Mouse (Mus musculus) heart, embryonic 15.5 days (tissue): ENCODE measurements around the gene Mfap1a. TPM values are rescaled to one million over a fixed set of nuclear protein-coding genes. Genes with fewer than 3 reads are reported as not detected.
"Not testable (repeated sequence)": the region's sequence is repeated elsewhere in the genome, so short reads cannot be mapped to it uniquely, and the experiment has no call there.

Experiments used
- ATAC-seq: fragments of 200-750 bp; cut with Nextera tagmentation; replicated peaks from 2 replicates; pipeline ENCODE4 v1.8.0; 2017; ENCODE audit warnings: low read depth, moderate TSS enrichment; ENCODE audit not compliant: insufficient number of reproducible peaks, insufficient read depth, low FRiP score
- H3K27ac ChIP-seq: fragments of 300-500 bp; sonication (generic); 2 replicates; pipeline ENCODE4 v1.5.1; 2015; ENCODE audit warnings: mild to moderate bottlenecking, inconsistent platforms
- H3K27me3 ChIP-seq: fragments of 300-500 bp; sonication (generic); 2 replicates; pipeline ENCODE4 v1.6.1; 2015; ENCODE audit warnings: inconsistent platforms
- H3K36me3 ChIP-seq: fragments of 300-500 bp; sonication (generic); 2 replicates; pipeline ENCODE4 v1.6.1; 2015; ENCODE audit warnings: mild to moderate bottlenecking, inconsistent platforms
- H3K4me1 ChIP-seq: fragments of 300-500 bp; sonication (generic); replicated peaks from 2 replicates; pipeline ENCODE4 v1.6.1; 2015; ENCODE audit warnings: inconsistent platforms
- H3K4me2 ChIP-seq: fragments of 300-500 bp; sonication (generic); 2 replicates; pipeline ENCODE4 v1.6.1; 2015; ENCODE audit warnings: inconsistent platforms, mild to moderate bottlenecking, moderate library complexity
- H3K4me3 ChIP-seq: fragments of 300-500 bp; sonication (generic); 2 replicates; pipeline ENCODE4 v1.5.1; 2015; ENCODE audit warnings: mild to moderate bottlenecking, inconsistent platforms
- H3K9ac ChIP-seq: fragments of 300-500 bp; sonication (generic); 2 replicates; pipeline ENCODE4 v1.6.1; 2015; ENCODE audit warnings: mild to moderate bottlenecking, inconsistent platforms
- H3K9me3 ChIP-seq: fragments of 300-500 bp; sonication (generic); replicated peaks from 2 replicates; pipeline ENCODE4 v1.6.1; 2016; ENCODE audit warnings: inconsistent platforms
- WGBS: fragments of 180-500 bp; shearing (Covaris S2); methylation state at CpG from one replicate; pipeline ENCODE4 v1.1.7; 2015; ENCODE audit warnings: mixed read lengths; 5-methylcytosine and 5-hydroxymethylcytosine counted together
- polyA plus RNA-seq: library from polyadenylated mRNA; unstranded; fragments of >200 nt; fragmentation: Nextera tagmentation; extraction: Ambion mirVana; gene quantifications from 2 replicates; pipeline ENCODE4 v1.2.1, GENCODE M21; 2015

Gene Mfap1a
- polyA plus RNA-seq: 18.4 and 21.5 TPM in 2 replicates

- ATAC-seq: peak; percentile 88
- peak within 1 kb of the TSS; percentile 71 for H3K4me3 ChIP-seq
- H3K27ac ChIP-seq: peak within 1 kb of the TSS; percentile 79
- not testable (repeated sequence) for H3K27me3 ChIP-seq, H3K9me3 ChIP-seq
- H3K4me1 ChIP-seq: peaks cover 16% of the 10 kb centered on the region
- H3K4me2 ChIP-seq: peak within 1 kb of the TSS; percentile 78
- H3K9ac ChIP-seq: peak within 1 kb of the TSS; percentile 79
- WGBS: 4% methylated on average over 42 of the region's 42 CpGs
- H3K36me3 ChIP-seq: peaks cover 11% of the 10 kb centered on the region
These were observed at the start of gene Mfap1a, which contains the start of gene Wdr76 for GRCm38 (mm10) chr2:121505942-121506882. Gene Mfap1a, minus strand, starts transcription at chr2:121506665. Gene Wdr76, plus strand, starts transcription at chr2:121506723.

- peaks cover 23% of the 10 kb centered on the region for H3K4me1 ChIP-seq
- peak overlapping the region; percentile 58 for H3K4me2 ChIP-seq
- H3K4me3 ChIP-seq: peak overlapping the region; percentile 47
- H3K36me3 ChIP-seq: peaks cover 7% of the 10 kb centered on the region; the same call in 1 of the 2 replicates
- H3K9me3 ChIP-seq: no peaks in the 10 kb centered on the region
- ATAC-seq: peak; percentile 80
- peak overlapping the region; percentile 85 for H3K27ac ChIP-seq
- H3K27me3 ChIP-seq: no peaks in the 10 kb centered on the region
- peak overlapping the region; percentile 58 for H3K9ac ChIP-seq
- 17% methylated on average over 8 of the region's 8 CpGs for WGBS
These were observed 44.8 kb upstream of the Mfap1a start for GRCm38 (mm10) chr2:121551271-121551670.

GRCm38 (mm10) chr2:121549630-121550029 is 43.2 kb upstream of the Mfap1a start:
- H3K27me3 ChIP-seq: no peaks in the 10 kb centered on the region
- H3K9ac ChIP-seq: peak overlapping the region; percentile 38; the same call in 1 of the 2 replicates
- peaks cover 23% of the 10 kb centered on the region for H3K4me1 ChIP-seq
- peaks cover 21% of the 10 kb centered on the region for H3K36me3 ChIP-seq
- H3K4me3 ChIP-seq: peak overlapping the region; percentile 47
- H3K27ac ChIP-seq: peak overlapping the region; percentile 85
- ATAC-seq: peak; percentile 63
- no peaks in the 10 kb centered on the region for H3K9me3 ChIP-seq
- WGBS: 58% methylated on average over 6 of the region's 6 CpGs
- H3K4me2 ChIP-seq: peak overlapping the region; percentile 58

GRCm38 (mm10) chr2:121544829-121545228 is 38.4 kb upstream of the Mfap1a start:
- Histone ChIP-seq H3K27ac (no peak overlapping the region), H3K9ac (no peak overlapping the region), H3K4me3 (no peak overlapping the region), H3K4me1 (peaks cover 11% of the 10 kb centered on the region; the same call in 1 of the 2 replicates), H3K9me3 (no peaks in the 10 kb centered on the region), H3K36me3 (peaks cover 39% of the 10 kb centered on the region), H3K4me2 (no peak overlapping the region), H3K27me3 (no peaks in the 10 kb centered on the region)
- ATAC-seq: no peak
- WGBS: 89% methylated on average over 3 of the region's 3 CpGs

- Histone ChIP-seq H3K27me3 (no peaks in the 10 kb centered on the region), H3K36me3 (peaks cover 15% of the 10 kb centered on the region), H3K4me2 (no peak overlapping the region), H3K27ac (no peak overlapping the region), H3K9me3 (no peaks in the 10 kb centered on the region), H3K4me3 (no peak overlapping the region), H3K4me1 (no peaks in the 10 kb centered on the region), H3K9ac (no peak overlapping the region)
- no peak for ATAC-seq
- WGBS: 96% methylated on average over 2 of the region's 2 CpGs
These were observed 18.6 kb upstream of the Mfap1a start for GRCm38 (mm10) chr2:121525056-121525455.

GRCm38 (mm10) chr2:121522830-121523229 is 16.4 kb upstream of the Mfap1a start:
- H3K27me3 ChIP-seq, H3K4me3 ChIP-seq, H3K4me2 ChIP-seq, H3K9me3 ChIP-seq, ATAC-seq, H3K9ac ChIP-seq, H3K4me1 ChIP-seq, H3K27ac ChIP-seq: not testable (repeated sequence)
- peaks cover 22% of the 10 kb centered on the region for H3K36me3 ChIP-seq
- WGBS: 100% methylated on average over 3 of the region's 3 CpGs

GRCm38 (mm10) chr2:121522006-121522405 is 15.5 kb upstream of the Mfap1a start:
- Histone ChIP-seq H3K9me3 (no peaks in the 10 kb centered on the region), H3K36me3 (peaks cover 22% of the 10 kb centered on the region), H3K4me3 (no peak overlapping the region), H3K4me1 (no peaks in the 10 kb centered on the region), H3K9ac (no peak overlapping the region), H3K27ac (no peak overlapping the region), H3K27me3 (no peaks in the 10 kb centered on the region), H3K4me2 (no peak overlapping the region)
- no peak for ATAC-seq
- 76% methylated on average over 2 of the region's 2 CpGs for WGBS

- H3K4me3 ChIP-seq, H3K4me1 ChIP-seq, H3K27ac ChIP-seq, ATAC-seq, H3K9me3 ChIP-seq, H3K4me2 ChIP-seq, H3K27me3 ChIP-seq, H3K9ac ChIP-seq: not testable (repeated sequence)
- 92% methylated on average over 4 of the region's 4 CpGs for WGBS
- H3K36me3 ChIP-seq: peaks cover 13% of the 10 kb centered on the region
These were observed 12.2 kb upstream of the Mfap1a start for GRCm38 (mm10) chr2:121518711-121519110.

GRCm38 (mm10) chr2:121518106-121518505 is 11.6 kb upstream of the Mfap1a start:
- WGBS: 94% methylated on average over 5 of the region's 5 CpGs
- Histone ChIP-seq H3K9ac (no peak overlapping the region), H3K4me1 (no peaks in the 10 kb centered on the region), H3K4me3 (no peak overlapping the region), H3K9me3 (no peaks in the 10 kb centered on the region), H3K27me3 (no peaks in the 10 kb centered on the region), H3K27ac (no peak overlapping the region), H3K4me2 (no peak overlapping the region), H3K36me3 (peaks cover 13% of the 10 kb centered on the region)
- ATAC-seq: no peak

GRCm38 (mm10) chr2:121514211-121514610 is 7.7 kb upstream of the Mfap1a start:
- WGBS: 89% methylated on average over 4 of the region's 4 CpGs
- no peak overlapping the region for H3K4me2 ChIP-seq
- peaks cover 18% of the 10 kb centered on the region for H3K36me3 ChIP-seq

GRCm38 (mm10) chr2:121512991-121513765 is 6.7 kb upstream of the Mfap1a start:
- not testable (repeated sequence) for H3K27ac ChIP-seq, H3K4me1 ChIP-seq, H3K4me2 ChIP-seq, H3K27me3 ChIP-seq, H3K4me3 ChIP-seq, ATAC-seq, H3K9ac ChIP-seq, H3K9me3 ChIP-seq
- 90% methylated on average over 5 of the region's 5 CpGs for WGBS
- peaks cover 14% of the 10 kb centered on the region for H3K36me3 ChIP-seq

More at GRCm38 (mm10) chr2:121514211-121514610, 7.7 kb upstream of the Mfap1a start:
- no peak for ATAC-seq
- H3K27ac ChIP-seq: no peak overlapping the region
- no peak overlapping the region for H3K9ac ChIP-seq
- H3K4me1 ChIP-seq: peaks cover 6% of the 10 kb centered on the region
- H3K4me3 ChIP-seq: no peak overlapping the region
- no peaks in the 10 kb centered on the region for H3K9me3 ChIP-seq
- H3K27me3 ChIP-seq: no peaks in the 10 kb centered on the region
